ENCODE assay signal across 23 mouse cellular contexts in the genomic region with DNA sequence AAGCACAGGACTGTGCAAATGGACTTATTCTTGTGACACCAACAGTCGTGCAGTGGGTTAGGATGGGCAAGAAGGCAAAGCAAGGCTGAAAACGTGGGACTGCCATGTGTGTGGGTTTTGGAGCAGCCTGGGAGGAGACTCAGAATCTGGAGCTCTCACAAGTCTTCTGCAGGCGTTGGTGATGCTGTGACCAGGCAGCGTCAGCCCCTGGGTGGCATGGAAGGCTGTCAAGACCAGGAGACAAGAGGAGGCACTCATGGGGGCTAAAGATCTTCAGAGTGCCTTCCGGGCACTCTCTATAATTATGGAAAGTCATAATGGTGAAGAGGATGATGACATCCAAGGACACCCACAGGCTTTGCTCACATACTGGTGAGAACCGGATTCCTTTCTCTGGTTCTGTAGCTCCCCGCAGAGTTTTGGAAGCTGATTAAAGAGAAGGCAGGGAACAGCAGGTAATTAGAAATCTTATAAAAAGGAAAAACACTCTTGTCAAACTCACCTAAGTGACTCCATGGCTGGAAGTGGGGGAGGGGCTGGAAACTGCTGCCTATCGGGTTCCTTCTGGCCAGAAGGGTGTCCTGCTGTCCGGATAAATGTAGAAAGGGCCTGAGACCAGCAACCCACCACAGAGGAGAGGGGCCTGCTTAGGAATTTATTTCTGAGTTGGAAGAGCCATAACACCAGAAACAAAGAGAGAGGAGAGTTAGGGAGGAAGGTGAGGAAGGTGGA. TPM values are rescaled to one million over a fixed set of nuclear protein-coding genes. Genes with fewer than 3 reads are reported as not detected.
DNase-seq lines count a peak whose midpoint lies in the region; ATAC-seq and TF ChIP-seq lines count a peak whose summit lies in the region.
"Had no signal": no experiment of that assay in that cellular context is flagged by ENCODE, and none has a peak within 500 bp of the region (broad histone marks: within the 10 kb centered on the region; RNA-seq: fewer than 3 reads in every experiment).

No protein-coding gene starts in this region.

- peak; percentile 67 for DNase-seq in heart, adult 11 months
- DNase-seq in layer of hippocampus, adult 2 months (ENCODE audit: low spot score in 2 of 2) = no peak
- no peak for DNase-seq in layer of hippocampus, adult 18-20 months (ENCODE audit: low spot score in 2 of 2)
- DNase-seq in right cerebral cortex, adult 2 months (ENCODE audit: low spot score in 2 of 2) = peak; percentile 33 to 44
- DNase-seq in right cerebral cortex, postnatal 25 days = no peak
- DNase-seq: adrenal gland, adult 2 months; cerebellum, adult 18-20 months; cerebellum, postnatal 36 days; heart, postnatal 4 days; kidney, adult 18-20 months; right cerebral cortex, postnatal 4 days; thymus, postnatal 14 days had no signal

- no peak for ATAC-seq in heart, embryonic 11.5 days (replicated peaks; ENCODE audit: insufficient number of reproducible peaks, low FRiP score, low TSS enrichment)
- ATAC-seq in kidney, embryonic 15.5 days (replicated peaks; ENCODE audit: low FRiP score) = no peak
- ATAC-seq: CD4-positive, CD25-positive, alpha-beta regulatory T cell, adult 4 months; inflammation-experienced regulatory T-cells, adult 6 months had no signal

- H3K4me1 ChIP-seq in heart, embryonic 11.5 days (ENCODE audit: control insufficient read depth, insufficient read depth, low read length) = peaks cover 12% of the 10 kb centered on the region
- H3K4me1 ChIP-seq in kidney, embryonic 15.5 days = 0 out of 2 replicates have a peak, but pooled peaks cover 2% of the 10 kb centered on the region

- H3K36me3 ChIP-seq in heart, embryonic 11.5 days (ENCODE audit: control insufficient read depth, insufficient read depth, low read length) = no peaks in the 10 kb centered on the region
- H3K36me3 ChIP-seq in kidney, embryonic 15.5 days = no peaks in the 10 kb centered on the region
- H3K36me3 ChIP-seq: heart, embryonic 15.5 days had no signal

- no peak for TF ChIP-seq CTCF in layer of hippocampus, adult 2 months (conservative IDR thresholded peaks at IDR 0.05)

- WGBS in heart, embryonic 11.5 days (ENCODE audit: insufficient replicate concordance) = 41% methylated on average over 9 of the region's 9 CpGs
- WGBS in kidney, embryonic 15.5 days = 60% methylated on average over 9 of the region's 9 CpGs

- H3K4me2 ChIP-seq in heart, embryonic 11.5 days = no peak overlapping the region
- H3K4me2 ChIP-seq in kidney, embryonic 15.5 days = no peak overlapping the region
- H3K4me2 ChIP-seq: forebrain, embryonic 13.5 days; heart, embryonic 15.5 days; midbrain, embryonic 11.5 days had no signal

- no peaks in the 10 kb centered on the region for H3K27me3 ChIP-seq in heart, embryonic 11.5 days (ENCODE audit: control insufficient read depth, insufficient read depth, low read length)
- H3K27me3 ChIP-seq in kidney, embryonic 15.5 days = no peaks in the 10 kb centered on the region
- H3K27me3 ChIP-seq: forebrain, embryonic 13.5 days; heart, embryonic 15.5 days had no signal

- no peak overlapping the region for H3K27ac ChIP-seq in heart, embryonic 11.5 days (ENCODE audit: low read depth, low read length)
- H3K27ac ChIP-seq in layer of hippocampus, adult 2 months = peak overlapping the region; percentile 36; the same call in 1 of the 2 replicates
- no peak overlapping the region for H3K27ac ChIP-seq in kidney, embryonic 15.5 days
- H3K27ac ChIP-seq: heart, embryonic 15.5 days; kidney, postnatal 0 days; macrophage had no signal

- H3K4me3 ChIP-seq in heart, embryonic 11.5 days (ENCODE audit: low read depth, low read length) = no peak overlapping the region
- H3K4me3 ChIP-seq in layer of hippocampus, adult 2 months = no peak overlapping the region
- no peak overlapping the region for H3K4me3 ChIP-seq in kidney, embryonic 15.5 days (replicated peaks)
- H3K4me3 ChIP-seq: forebrain, embryonic 13.5 days; heart, embryonic 15.5 days had no signal

- no peak overlapping the region for H3K9ac ChIP-seq in heart, embryonic 11.5 days (ENCODE audit: low read depth, low read length)
- H3K9ac ChIP-seq in kidney, embryonic 15.5 days = no peak overlapping the region
- H3K9ac ChIP-seq: forebrain, embryonic 13.5 days; heart, embryonic 15.5 days had no signal

- no peaks in the 10 kb centered on the region for H3K9me3 ChIP-seq in heart, embryonic 11.5 days (replicated peaks; ENCODE audit: control insufficient read depth, low read length)
- H3K9me3 ChIP-seq in kidney, embryonic 15.5 days (replicated peaks) = no peaks in the 10 kb centered on the region
- H3K9me3 ChIP-seq: forebrain, embryonic 13.5 days; heart, embryonic 15.5 days had no signal

RNA-seq across cellular contexts. Expression of a gene that starts 7.6 kb away (rescaled TPM):
- 7.4 and 8.1 TPM in 2 replicates for polyA plus RNA-seq in heart, embryonic 11.5 days (2014; fragmentation: Nextera tagmentation; extraction: Ambion mirVana)
- total RNA-seq in layer of hippocampus, adult 2 months (2021) = 10 to 100 TPM; 69.1 to 79.4 TPM
- total RNA-seq in layer of hippocampus, adult 18-20 months (2021) = 10 to 100 TPM; 69.7 to 74.9 TPM
- 9.0 and 9.3 TPM in 2 replicates for polyA plus RNA-seq in kidney, embryonic 15.5 days (2015; fragmentation: Nextera tagmentation; extraction: Ambion mirVana)

RNA-seq across cellular contexts. Expression of a gene that starts 33.5 kb away (rescaled TPM):
- polyA plus RNA-seq in heart, embryonic 11.5 days (2014; fragmentation: Nextera tagmentation; extraction: Ambion mirVana) = 413 and 460 TPM in 2 replicates
- total RNA-seq in layer of hippocampus, adult 2 months (2021) = 100 to 1,000 TPM; 176 to 185 TPM
- 100 to 1,000 TPM; 169 to 171 TPM for total RNA-seq in layer of hippocampus, adult 18-20 months (2021)
- 235 and 241 TPM in 2 replicates for polyA plus RNA-seq in kidney, embryonic 15.5 days (2015; fragmentation: Nextera tagmentation; extraction: Ambion mirVana)

RNA-seq across cellular contexts. Expression of a gene that starts 52.8 kb away (rescaled TPM):
- 0.42 and 0.52 TPM in 2 replicates for polyA plus RNA-seq in heart, embryonic 11.5 days (2014; fragmentation: Nextera tagmentation; extraction: Ambion mirVana)
- total RNA-seq in layer of hippocampus, adult 2 months (2021) = not detected
- not detected for total RNA-seq in layer of hippocampus, adult 18-20 months (2021)
- polyA plus RNA-seq in kidney, embryonic 15.5 days (2015; fragmentation: Nextera tagmentation; extraction: Ambion mirVana) = 0.94 and 1.1 TPM in 2 replicates
- total RNA-seq: heart, postnatal 4 days; left cerebral cortex, postnatal 25 days had no signal
- polyA plus RNA-seq: CD4-positive, CD25-positive, alpha-beta regulatory T cell, adult 4 months; forebrain, embryonic 13.5 days; heart, embryonic 15.5 days; inflammation-experienced regulatory T-cells, adult 6 months; macrophage; midbrain, embryonic 11.5 days; stomach, embryonic 14.5 days had no signal

Comparison
In these comparisons a context has a peak if more than half of its experiments do, and no peak if none do; other contexts are left out.
1. DNase-seq: peak in heart, adult 11 months (single experiment) and right cerebral cortex, adult 2 months (2 of 2); none in layer of hippocampus, adult 2 months (0 of 2), layer of hippocampus, adult 18-20 months (0 of 2) and right cerebral cortex, postnatal 25 days (single experiment).